Mouse (Mus musculus) bone marrow, adult 2 months (tissue): ENCODE measurements around the gene Gm10337.

Source experiments
- CTCF ChIP-seq: fragments of 200-500 bp; IDR thresholded peaks from 2 replicates; pipeline ENCODE4 v1.5.1; 2011; ENCODE audit warnings: low read length, control low read depth; ENCODE audit not compliant: control insufficient read depth, insufficient read depth
- POLR2A ChIP-seq: fragments of 200-500 bp; IDR thresholded peaks from 2 replicates; pipeline ENCODE4 v1.6.1; 2011; ENCODE audit warnings: low read depth, mild to moderate bottlenecking, control low read depth, low read length, borderline replicate concordance; ENCODE audit not compliant: control insufficient read depth

DNA sequence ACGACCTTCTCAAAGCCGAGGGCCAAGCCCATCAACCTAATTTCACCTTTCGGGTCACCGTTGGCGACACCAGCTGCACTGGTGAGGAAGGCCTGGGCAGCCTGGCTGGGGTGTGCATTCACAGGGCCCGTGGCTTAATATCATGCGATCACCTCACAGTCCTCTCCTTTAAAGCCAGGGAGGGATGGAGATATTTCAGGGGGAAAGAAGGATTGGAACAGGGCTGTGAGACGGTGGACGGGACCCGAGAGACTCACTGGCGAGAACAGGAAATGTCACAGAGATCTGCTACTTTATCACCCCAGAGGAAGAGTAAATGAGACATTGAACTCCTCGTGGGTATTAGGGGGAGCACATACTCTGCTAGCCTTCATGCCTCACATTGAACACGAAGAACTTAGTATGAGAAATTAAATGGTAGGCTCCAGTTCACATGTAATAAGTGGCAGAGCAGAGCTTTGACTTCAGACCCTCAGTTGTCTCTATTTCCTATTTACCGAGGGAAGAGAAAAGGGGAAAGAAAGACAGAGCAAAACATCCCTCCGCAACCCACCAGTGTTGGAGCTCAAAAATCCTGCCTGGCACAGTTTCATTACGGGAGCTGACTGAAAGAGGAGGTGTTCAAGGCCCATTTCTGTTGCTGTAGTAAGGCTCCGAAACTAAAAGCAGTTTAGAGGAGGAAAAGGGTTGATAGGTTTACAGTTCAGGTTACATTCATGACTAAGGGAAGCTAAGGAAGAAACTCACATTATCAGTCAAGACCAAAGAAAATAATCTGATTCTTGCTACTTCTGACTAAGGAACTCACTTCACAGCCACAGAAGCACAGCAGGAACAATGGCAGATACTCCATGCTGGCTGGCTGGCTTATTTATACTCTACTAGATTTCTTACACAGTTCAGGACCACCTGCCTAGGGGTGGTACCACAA is 16.0 kb downstream of the Gm10337 start:
- TF ChIP-seq POLR2A (no peak), CTCF (no peak)
